Mouse (Mus musculus) stomach, embryonic 15.5 days (tissue): ENCODE data around the gene Smim1. TPM values are rescaled to one million over a fixed set of nuclear protein-coding genes. Genes with fewer than 3 reads are reported as not detected.
A peak's percentile ranks its signal among the peaks of the same experiment; 100 is the strongest.

ENCODE experiments used
- ATAC-seq: fragments of 200-750 bp; cut with Nextera tagmentation; 2 replicates; pipeline ENCODE4 v1.8.0; 2017; ENCODE audit warnings: low read depth, moderate number of reproducible peaks, moderate TSS enrichment; ENCODE audit not compliant: insufficient read depth, low FRiP score
- H3K27ac ChIP-seq: fragments of 300-500 bp; sonication (generic); 2 replicates; pipeline ENCODE4 v1.5.1; 2015; ENCODE audit warnings: mild to moderate bottlenecking, inconsistent platforms
- H3K27me3 ChIP-seq: fragments of 300-500 bp; sonication (generic); replicated peaks from 2 replicates; pipeline ENCODE4 v1.6.1; 2015; ENCODE audit warnings: inconsistent platforms
- H3K36me3 ChIP-seq: fragments of 300-500 bp; sonication (generic); 2 replicates; pipeline ENCODE4 v1.6.1; 2015; ENCODE audit warnings: inconsistent platforms
- H3K4me1 ChIP-seq: fragments of 300-500 bp; sonication (generic); 2 replicates; pipeline ENCODE4 v1.6.1; 2015; ENCODE audit warnings: inconsistent platforms
- H3K4me2 ChIP-seq: fragments of 300-500 bp; sonication (generic); 2 replicates; pipeline ENCODE4 v1.6.1; 2015; ENCODE audit warnings: mild to moderate bottlenecking, inconsistent platforms
- H3K4me3 ChIP-seq: fragments of 300-500 bp; sonication (generic); replicated peaks from 2 replicates; pipeline ENCODE4 v1.5.1; 2015; ENCODE audit warnings: inconsistent platforms
- H3K9ac ChIP-seq: fragments of 300-500 bp; sonication (generic); 2 replicates; pipeline ENCODE4 v1.6.1; 2015; ENCODE audit warnings: inconsistent platforms
- H3K9me3 ChIP-seq: fragments of 300-500 bp; sonication (generic); 2 replicates; pipeline ENCODE4 v1.6.1; 2016; ENCODE audit warnings: inconsistent platforms
- WGBS: fragments of 180-500 bp; shearing (Covaris S2); methylation state at CpG from one replicate; pipeline ENCODE4 v1.1.7; 2015; 5-methylcytosine and 5-hydroxymethylcytosine counted together
- polyA plus RNA-seq: library from polyadenylated mRNA; unstranded; fragments of >200 nt; fragmentation: Nextera tagmentation; extraction: Ambion mirVana; gene quantifications from 2 replicates; pipeline ENCODE4 v1.2.1, GENCODE M21; 2015

Smim1 gene
- polyA plus RNA-seq, 1 experiment from 2014 or later: 73.8 TPM

- Histone ChIP-seq H3K9ac (peak overlapping the region; percentile 97), H3K27ac (peak overlapping the region; percentile 40; the same call in 1 of the 2 replicates), H3K4me3 (peak overlapping the region; percentile 98), H3K9me3 (no peaks in the 10 kb centered on the region), H3K4me1 (peaks cover 19% of the 10 kb centered on the region), H3K4me2 (peak overlapping the region; percentile 91), H3K27me3 (no peaks in the 10 kb centered on the region), H3K36me3 (peaks cover 19% of the 10 kb centered on the region)
- WGBS: 1% methylated on average over 55 of the region's 55 CpGs
- no peak for ATAC-seq
These were observed 13.7 kb downstream of the Smim1 start for GRCm38 (mm10) chr4:154012132-154012882.

DNA sequence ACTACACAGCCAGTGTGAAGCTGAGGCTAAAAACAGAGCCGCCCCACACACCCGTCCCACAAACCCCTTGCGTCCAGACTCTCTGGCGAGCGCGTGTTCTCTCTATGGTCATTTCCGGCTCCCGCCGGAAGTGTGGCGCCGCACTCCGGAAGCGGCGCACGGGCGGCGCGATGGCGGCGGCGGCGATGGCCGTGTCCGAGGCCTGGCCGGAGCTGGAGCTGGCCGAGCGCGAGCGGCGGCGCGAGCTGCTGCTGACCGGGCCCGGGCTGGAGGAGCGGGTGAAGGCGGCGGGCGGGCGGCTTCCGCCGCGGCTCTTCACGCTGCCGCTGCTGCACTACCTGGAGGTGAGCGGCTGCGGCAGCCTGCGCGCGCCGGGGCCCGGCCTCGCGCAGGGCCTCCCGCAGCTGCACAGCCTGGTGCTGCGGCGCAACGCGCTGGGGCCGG lies 14.4 kb downstream of the Smim1 start, which contains the start of gene Lrrc47:
Gene Lrrc47 (plus strand): TSS at position 86 of the 444 bp plus-strand sequence.
- H3K27me3 ChIP-seq: no peaks in the 10 kb centered on the region
- ATAC-seq: peak; percentile 95
- H3K9me3 ChIP-seq: no peaks in the 10 kb centered on the region
- H3K9ac ChIP-seq: peak within 1 kb of the TSS; percentile 97
- peak within 1 kb of the TSS; percentile 98 for H3K4me3 ChIP-seq
- under 1% methylated on average over 56 of the region's 59 CpGs for WGBS
- H3K27ac ChIP-seq: peak within 1 kb of the TSS; percentile 40; the same call in 1 of the 2 replicates
- peaks cover 19% of the 10 kb centered on the region for H3K4me1 ChIP-seq
- peak within 1 kb of the TSS; percentile 91 for H3K4me2 ChIP-seq
- peaks cover 16% of the 10 kb centered on the region for H3K36me3 ChIP-seq

DNA sequence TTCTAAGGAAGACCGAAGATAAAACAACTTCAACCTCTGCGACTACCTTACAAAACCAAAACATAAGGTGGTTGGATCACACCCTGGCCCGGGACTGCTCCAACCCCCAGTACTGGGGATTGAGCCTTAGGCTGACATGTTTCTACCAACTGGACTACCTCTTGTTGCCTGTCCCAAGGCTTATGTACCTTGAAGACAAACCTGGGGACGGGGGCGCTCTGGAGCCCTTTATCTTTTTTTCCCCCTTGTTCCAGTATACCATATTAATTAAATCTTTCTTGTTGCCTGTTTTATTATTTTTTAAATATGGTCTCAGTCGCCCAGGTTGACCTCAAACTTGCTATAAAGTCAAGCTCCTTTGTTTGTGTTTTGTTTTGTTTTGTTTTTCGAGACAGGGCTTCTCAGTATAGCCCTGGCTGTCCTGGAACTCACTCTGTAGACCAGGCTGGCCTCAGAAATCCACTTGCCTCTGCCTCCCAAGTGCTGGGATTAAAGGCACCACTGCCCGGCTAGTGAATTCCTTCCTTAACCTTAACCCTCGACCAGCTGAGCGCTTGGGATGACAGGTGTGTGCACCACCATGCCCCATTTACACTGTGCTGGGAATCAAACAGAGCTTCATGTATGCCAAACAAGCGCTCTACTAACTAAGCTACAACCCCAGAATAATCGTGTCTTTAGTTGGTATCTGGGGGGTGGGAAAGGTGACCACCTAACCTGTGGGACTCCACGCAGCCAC lies 15.0 kb downstream of the Smim1 start:
- H3K27me3 ChIP-seq: no peaks in the 10 kb centered on the region
- ATAC-seq: peak; percentile 54
- H3K27ac ChIP-seq: no peak overlapping the region
- no peaks in the 10 kb centered on the region for H3K9me3 ChIP-seq
- WGBS: 25% methylated on average over 13 of the region's 13 CpGs
- peak overlapping the region; percentile 91 for H3K4me2 ChIP-seq
- H3K36me3 ChIP-seq: peaks cover 13% of the 10 kb centered on the region
- H3K4me1 ChIP-seq: peaks cover 19% of the 10 kb centered on the region
- peak overlapping the region; percentile 98 for H3K4me3 ChIP-seq
- H3K9ac ChIP-seq: peak overlapping the region; percentile 97; the same call in 1 of the 2 replicates

GRCm38 (mm10) chr4:154007759-154008158 lies 18.3 kb downstream of the Smim1 start:
- ATAC-seq: no peak
- peaks cover 13% of the 10 kb centered on the region; the same call in 1 of the 2 replicates for H3K36me3 ChIP-seq
- H3K9me3 ChIP-seq: no peaks in the 10 kb centered on the region
- no peak overlapping the region for H3K4me2 ChIP-seq
- 76% methylated on average over 4 of the region's 4 CpGs for WGBS
- H3K4me3 ChIP-seq: no peak overlapping the region
- H3K4me1 ChIP-seq: peaks cover 6% of the 10 kb centered on the region
- H3K27me3 ChIP-seq: no peaks in the 10 kb centered on the region
- H3K27ac ChIP-seq: no peak overlapping the region
- H3K9ac ChIP-seq: no peak overlapping the region

DNA sequence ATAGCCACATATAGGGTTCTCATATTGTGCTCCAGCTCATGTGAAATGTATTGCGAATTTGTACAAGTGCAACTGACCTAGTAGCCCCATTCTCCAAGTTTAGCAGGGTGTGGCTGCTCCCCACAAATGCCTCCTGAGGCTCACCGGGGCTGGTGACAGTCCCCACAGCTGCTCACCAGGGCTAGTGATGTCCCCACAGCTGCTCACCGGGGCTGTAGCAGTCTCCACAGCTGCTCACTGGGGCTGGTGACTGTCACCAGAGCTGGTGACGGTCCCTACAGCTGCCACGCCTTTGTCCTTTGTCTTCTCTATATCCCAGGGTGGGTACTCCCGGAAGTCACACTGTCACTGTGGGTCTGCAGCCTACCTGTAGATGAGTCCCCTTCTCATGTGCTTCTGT lies 19.8 kb downstream of the Smim1 start:
- no peak overlapping the region for H3K27ac ChIP-seq
- no peaks in the 10 kb centered on the region for H3K9me3 ChIP-seq
- peaks cover 21% of the 10 kb centered on the region for H3K36me3 ChIP-seq
- no peak for ATAC-seq
- no peak overlapping the region for H3K4me2 ChIP-seq
- 88% methylated on average over 6 of the region's 6 CpGs for WGBS
- no peak overlapping the region for H3K4me3 ChIP-seq
- H3K4me1 ChIP-seq: peaks cover 2% of the 10 kb centered on the region; the same call in 1 of the 2 replicates
- H3K27me3 ChIP-seq: no peaks in the 10 kb centered on the region
- no peak overlapping the region for H3K9ac ChIP-seq

GRCm38 (mm10) chr4:154005488-154005887 lies 20.5 kb downstream of the Smim1 start:
- Histone ChIP-seq H3K4me1 (no peaks in the 10 kb centered on the region), H3K9ac (no peak overlapping the region), H3K4me3 (no peak overlapping the region), H3K9me3 (no peaks in the 10 kb centered on the region), H3K27ac (no peak overlapping the region), H3K4me2 (no peak overlapping the region), H3K36me3 (peaks cover 21% of the 10 kb centered on the region), H3K27me3 (no peaks in the 10 kb centered on the region)
- WGBS: 90% methylated on average over 5 of the region's 5 CpGs
- no peak for ATAC-seq

DNA sequence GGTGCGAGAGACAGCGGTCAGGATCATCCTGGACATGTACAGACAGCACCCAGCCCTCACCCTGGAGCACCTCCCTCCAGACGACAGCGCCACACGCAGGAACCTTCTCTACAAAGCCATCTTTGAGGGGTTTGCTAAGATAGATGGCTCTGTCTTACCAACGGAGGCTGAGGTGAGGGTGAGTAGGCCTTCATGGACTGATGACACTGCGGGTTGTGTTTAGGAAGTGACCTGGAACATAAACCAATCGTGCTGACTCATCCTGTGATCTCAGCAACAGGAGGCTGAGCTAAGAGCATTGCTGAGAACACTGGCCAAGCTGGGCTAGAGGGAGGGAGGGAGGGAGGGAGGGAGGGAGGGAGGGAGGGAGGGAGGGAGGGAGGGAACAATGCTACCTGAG lies 32.5 kb downstream of the Smim1 start:
- H3K4me2 ChIP-seq: no peak overlapping the region

GRCm38 (mm10) chr4:153992715-153993114 lies 33.3 kb downstream of the Smim1 start:
- H3K9me3 ChIP-seq: no peaks in the 10 kb centered on the region
- no peak overlapping the region for H3K9ac ChIP-seq
- H3K4me3 ChIP-seq: no peak overlapping the region
- ATAC-seq: no peak
- H3K27me3 ChIP-seq: no peaks in the 10 kb centered on the region
- 88% methylated on average over 10 of the region's 10 CpGs for WGBS
- H3K27ac ChIP-seq: no peak overlapping the region
- H3K36me3 ChIP-seq: peaks cover 64% of the 10 kb centered on the region
- no peaks in the 10 kb centered on the region for H3K4me1 ChIP-seq
- H3K4me2 ChIP-seq: no peak overlapping the region

More for the DNA sequence above, 32.5 kb downstream of the Smim1 start:
- no peak for ATAC-seq
- H3K27me3 ChIP-seq: no peaks in the 10 kb centered on the region
- H3K36me3 ChIP-seq: peaks cover 59% of the 10 kb centered on the region
- no peak overlapping the region for H3K9ac ChIP-seq
- no peaks in the 10 kb centered on the region for H3K4me1 ChIP-seq
- WGBS: 86% methylated on average over 8 of the region's 8 CpGs
- no peaks in the 10 kb centered on the region for H3K9me3 ChIP-seq
- H3K27ac ChIP-seq: no peak overlapping the region
- no peak overlapping the region for H3K4me3 ChIP-seq

- H3K36me3 ChIP-seq: peaks cover 47% of the 10 kb centered on the region
- H3K27me3 ChIP-seq: no peaks in the 10 kb centered on the region
- H3K4me3 ChIP-seq: no peak overlapping the region
- no peak overlapping the region for H3K4me2 ChIP-seq
- H3K4me1 ChIP-seq: peaks cover 13% of the 10 kb centered on the region
- no peak overlapping the region for H3K9ac ChIP-seq
- no peaks in the 10 kb centered on the region for H3K9me3 ChIP-seq
- H3K27ac ChIP-seq: no peak overlapping the region
- 89% methylated on average over 11 of the region's 11 CpGs for WGBS
- no peak for ATAC-seq
These were observed 45.6 kb downstream of the Smim1 start for GRCm38 (mm10) chr4:153980470-153980869.

- no peak overlapping the region for H3K4me2 ChIP-seq
- H3K4me3 ChIP-seq: no peak overlapping the region
- no peak overlapping the region for H3K9ac ChIP-seq
- H3K36me3 ChIP-seq: peaks cover 36% of the 10 kb centered on the region
- no peaks in the 10 kb centered on the region for H3K27me3 ChIP-seq
- H3K9me3 ChIP-seq: no peaks in the 10 kb centered on the region
- H3K4me1 ChIP-seq: peaks cover 13% of the 10 kb centered on the region
- 89% methylated on average over 10 of the region's 10 CpGs for WGBS
- no peak overlapping the region for H3K27ac ChIP-seq
- ATAC-seq: no peak
These were observed 46.8 kb downstream of the Smim1 start for GRCm38 (mm10) chr4:153979243-153979642.

DNA sequence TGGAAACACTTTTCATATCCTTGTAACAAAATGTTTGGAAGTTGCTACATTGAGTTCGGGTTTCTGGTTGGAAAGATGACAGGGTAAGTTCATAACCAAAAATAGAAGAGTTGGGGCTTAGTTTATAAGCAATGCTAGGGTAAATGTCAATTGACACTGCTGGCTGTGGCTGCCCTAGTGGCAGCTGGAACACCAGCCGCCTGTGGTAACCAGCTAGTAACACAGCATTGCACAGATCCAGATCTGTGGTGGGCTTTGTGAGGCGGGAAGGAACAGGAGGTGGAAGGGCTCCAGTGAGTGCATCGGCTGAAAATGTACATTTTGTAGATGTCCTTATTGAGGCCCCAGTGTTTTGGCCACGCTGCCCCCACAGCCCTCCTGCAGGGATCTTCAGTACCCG lies 50.3 kb downstream of the Smim1 start:
- peaks cover 16% of the 10 kb centered on the region for H3K36me3 ChIP-seq
- H3K27me3 ChIP-seq: no peaks in the 10 kb centered on the region
- peaks cover 13% of the 10 kb centered on the region for H3K4me1 ChIP-seq
- H3K4me3 ChIP-seq: peak overlapping the region; percentile 98
- no peaks in the 10 kb centered on the region for H3K9me3 ChIP-seq
- H3K4me2 ChIP-seq: peak overlapping the region; percentile 94
- peak overlapping the region; percentile 85; the same call in 1 of the 2 replicates for H3K9ac ChIP-seq
- WGBS: 35% methylated on average over 6 of the region's 6 CpGs
- no peak overlapping the region for H3K27ac ChIP-seq
- ATAC-seq: no peak

- Histone ChIP-seq H3K27ac (0 out of 2 replicates have a peak overlapping the region, but pooled peaks have one; percentile 51), H3K4me2 (peak overlapping the region; percentile 94), H3K9ac (peak overlapping the region; percentile 85), H3K27me3 (no peaks in the 10 kb centered on the region), H3K4me3 (peak overlapping the region; percentile 98), H3K9me3 (no peaks in the 10 kb centered on the region), H3K36me3 (peaks cover 14% of the 10 kb centered on the region), H3K4me1 (peaks cover 13% of the 10 kb centered on the region)
- under 1% methylated on average over 33 of the region's 33 CpGs for WGBS
- ATAC-seq: no peak
These were observed 50.8 kb downstream of the Smim1 start for GRCm38 (mm10) chr4:153975292-153975662.
